Mouse (Mus musculus): ENCODE measurements around the gene Gm20388.

Gm20388 gene

GRCm38 (mm10) chr8:122814608-122815007 is 2904.0 kb downstream of the Gm20388 start:
- no peak for DNase-seq (ENCODE audit: low spot score)

GRCm38 (mm10) chr8:122816965-122817364 is 2906.3 kb downstream of the Gm20388 start:
- DNase-seq (ENCODE audit: low spot score), result no peak

- no peak for DNase-seq (ENCODE audit: low spot score)
Measured at GRCm38 (mm10) chr8:122817724-122818496, 2907.3 kb downstream of the Gm20388 start.

GRCm38 (mm10) chr8:122819776-122820175 is 2909.1 kb downstream of the Gm20388 start:
- DNase-seq (ENCODE audit: low spot score), result no peak

- DNase-seq (ENCODE audit: low spot score), result no peak
Measured at GRCm38 (mm10) chr8:122824571-122824970, 2913.9 kb downstream of the Gm20388 start.

- DNase-seq (ENCODE audit: low spot score), result no peak
Measured at GRCm38 (mm10) chr8:122824986-122825385, 2914.3 kb downstream of the Gm20388 start.

- DNase-seq (ENCODE audit: low spot score), result no peak
Measured at GRCm38 (mm10) chr8:122825408-122825807, 2914.8 kb downstream of the Gm20388 start.

GRCm38 (mm10) chr8:122829396-122829795 is 2918.8 kb downstream of the Gm20388 start:
- no peak for DNase-seq (ENCODE audit: low spot score)

- peak; percentile 91 for DNase-seq (ENCODE audit: low spot score)
Measured at GRCm38 (mm10) chr8:122830349-122831061, 2919.9 kb downstream of the Gm20388 start.

- DNase-seq (ENCODE audit: low spot score), result no peak
Measured at GRCm38 (mm10) chr8:122834416-122834815, 2923.8 kb downstream of the Gm20388 start.

GRCm38 (mm10) chr8:122834971-122835370 is 2924.3 kb downstream of the Gm20388 start:
- peak; percentile 75 for DNase-seq (ENCODE audit: low spot score)

GRCm38 (mm10) chr8:122836199-122836598 is 2925.6 kb downstream of the Gm20388 start:
- DNase-seq (ENCODE audit: low spot score), result no peak

GRCm38 (mm10) chr8:122836696-122837095 is 2926.1 kb downstream of the Gm20388 start:
- no peak for DNase-seq (ENCODE audit: low spot score)

GRCm38 (mm10) chr8:122844161-122844560 is 2933.5 kb downstream of the Gm20388 start:
- DNase-seq (ENCODE audit: low spot score), result no peak

- DNase-seq (ENCODE audit: low spot score), result no peak
Measured at GRCm38 (mm10) chr8:122845662-122846061, 2935.0 kb downstream of the Gm20388 start.

GRCm38 (mm10) chr8:122847829-122848561 is 2937.4 kb downstream of the Gm20388 start, which contains the start of gene Cdh15:
Gene Cdh15, plus strand, starts transcription at chr8:122847966.
- no peak for DNase-seq (ENCODE audit: low spot score)

- DNase-seq (ENCODE audit: low spot score), result no peak
Measured at GRCm38 (mm10) chr8:122849152-122849910, 2938.7 kb downstream of the Gm20388 start.

GRCm38 (mm10) chr8:122850641-122851240 is 2940.1 kb downstream of the Gm20388 start:
- no peak for DNase-seq (ENCODE audit: low spot score)

GRCm38 (mm10) chr8:122851692-122852545 is 2941.3 kb downstream of the Gm20388 start:
- DNase-seq (ENCODE audit: low spot score), result no peak

- DNase-seq (ENCODE audit: low spot score), result no peak
Measured at GRCm38 (mm10) chr8:122852546-122852905, 2941.9 kb downstream of the Gm20388 start.

All from urinary bladder, postnatal 25 days (tissue).